8 mouse cellular contexts compared by ENCODE assay signal in genomic region chr10:11149742-11150125, GRCm38 (mm10). TPM values are rescaled to one million over a fixed set of nuclear protein-coding genes. Genes with fewer than 3 reads are reported as not detected.
DNase-seq lines count a peak whose midpoint lies in the region; ATAC-seq and TF ChIP-seq lines count a peak whose summit lies in the region.

No protein-coding gene starts in this region.

- no peaks in the 10 kb centered on the region for H3K27me3 ChIP-seq in kidney, postnatal 0 days (ENCODE audit: insufficient read depth, low read length)
- H3K27me3 ChIP-seq in forebrain, embryonic 14.5 days (replicated peaks; ENCODE audit: control insufficient read depth, insufficient read depth, low read length): no peaks in the 10 kb centered on the region
- no peaks in the 10 kb centered on the region for H3K27me3 ChIP-seq in liver, embryonic 13.5 days

- WGBS in kidney, postnatal 0 days: under 1% methylated on average over 20 of the region's 20 CpGs
- WGBS in forebrain, embryonic 14.5 days: under 1% methylated on average over 20 of the region's 20 CpGs
- WGBS in liver, embryonic 13.5 days (ENCODE audit: insufficient replicate concordance): under 1% methylated on average over 20 of the region's 20 CpGs

- ATAC-seq in kidney, postnatal 0 days (replicated peaks; ENCODE audit: low FRiP score, low read depth): no peak
- no peak for ATAC-seq in forebrain, embryonic 14.5 days
- no peak; the same call in 1 of the 2 replicates for ATAC-seq in liver, embryonic 13.5 days (ENCODE audit: low read depth)

- H3K9ac ChIP-seq in kidney, postnatal 0 days (ENCODE audit: low read depth, low read length): peak overlapping the region; percentile 85
- H3K9ac ChIP-seq in forebrain, embryonic 14.5 days (ENCODE audit: low read length): peak overlapping the region; percentile 91
- H3K9ac ChIP-seq in liver, embryonic 13.5 days: peak overlapping the region; percentile 89

- H3K9me3 ChIP-seq in kidney, postnatal 0 days (replicated peaks; ENCODE audit: low read length): no peaks in the 10 kb centered on the region
- H3K9me3 ChIP-seq in forebrain, embryonic 14.5 days (replicated peaks; ENCODE audit: control insufficient read depth, low read length): no peaks in the 10 kb centered on the region
- H3K9me3 ChIP-seq in liver, embryonic 13.5 days (replicated peaks): no peaks in the 10 kb centered on the region

- H3K4me3 ChIP-seq in kidney, postnatal 0 days (replicated peaks; ENCODE audit: low read depth, low read length): peak overlapping the region; percentile 73
- H3K4me3 ChIP-seq in forebrain, embryonic 14.5 days (ENCODE audit: low read depth, low read length): peak overlapping the region; percentile 84
- H3K4me3 ChIP-seq in liver, embryonic 13.5 days (replicated peaks): peak overlapping the region; percentile 91

- no peak for TF ChIP-seq CTCF in kidney, postnatal 0 days (IDR thresholded peaks at IDR 0.05; ENCODE audit: low read depth)

- H3K36me3 ChIP-seq in kidney, postnatal 0 days (ENCODE audit: insufficient read depth, low read length): peaks cover 14% of the 10 kb centered on the region; the same call in 1 of the 2 replicates
- H3K36me3 ChIP-seq in forebrain, embryonic 14.5 days (ENCODE audit: control insufficient read depth, insufficient read depth, low read length): peaks cover 18% of the 10 kb centered on the region
- H3K36me3 ChIP-seq in liver, embryonic 13.5 days: peaks cover 17% of the 10 kb centered on the region

- no peak for DNase-seq in kidney, postnatal 0 days (ENCODE audit: low spot score)
- DNase-seq in kidney, adult 9 months: no peak
- DNase-seq in adipocyte (ENCODE audit: low spot score): peak; percentile 64
- DNase-seq in forebrain, embryonic 14.5 days (ENCODE audit: low spot score): peak; percentile 49
- no peak for DNase-seq in liver, embryonic 13.5 days
- DNase-seq in Muller cell, postnatal 12 days (ENCODE audit: inconsistent ontology term): no peak
- DNase-seq in layer of hippocampus, adult 11-12 months (ENCODE audit: low spot score): no peak
- DNase-seq in spleen, postnatal 36 days (ENCODE audit: low spot score in 2 of 2): no peak

- peak overlapping the region; percentile 79 for H3K27ac ChIP-seq in kidney, postnatal 0 days
- H3K27ac ChIP-seq in forebrain, embryonic 14.5 days (ENCODE audit: low read depth, low read length): peak overlapping the region; percentile 60
- H3K27ac ChIP-seq in liver, embryonic 13.5 days: peak overlapping the region; percentile 70

- H3K4me1 ChIP-seq in kidney, postnatal 0 days (replicated peaks; ENCODE audit: insufficient read depth, low read length): peaks cover 11% of the 10 kb centered on the region; the same call in 1 of the 2 replicates
- peaks cover 15% of the 10 kb centered on the region for H3K4me1 ChIP-seq in forebrain, embryonic 14.5 days (ENCODE audit: control insufficient read depth, insufficient read depth, low read length)
- peaks cover 36% of the 10 kb centered on the region for H3K4me1 ChIP-seq in liver, embryonic 13.5 days (replicated peaks)

- peak overlapping the region; percentile 65 for H3K4me2 ChIP-seq in kidney, postnatal 0 days (ENCODE audit: low read length)
- peak overlapping the region; percentile 56 for H3K4me2 ChIP-seq in forebrain, embryonic 14.5 days (ENCODE audit: low read length)
- peak overlapping the region; percentile 90 for H3K4me2 ChIP-seq in liver, embryonic 13.5 days

RNA-seq across cellular contexts. Expression of gene Shprh, which starts 0.5 kb away (rescaled TPM):
- polyA plus RNA-seq in kidney, postnatal 0 days (2015; fragmentation: Nextera tagmentation; extraction: Ambion mirVana): 10.7 and 11.0 TPM in 2 replicates
- polyA plus RNA-seq in forebrain, embryonic 14.5 days (2014; fragmentation: Nextera tagmentation; extraction: Ambion mirVana): 24.5 and 31.9 TPM in 2 replicates
- polyA plus RNA-seq in liver, embryonic 13.5 days (2015; fragmentation: Nextera tagmentation; extraction: Ambion mirVana): 3.9 and 6.2 TPM in 2 replicates

Comparison
In these comparisons a context has a peak if more than half of its experiments do, and no peak if none do; other contexts are left out.
1. DNase-seq: peak in adipocyte (single experiment) and forebrain, embryonic 14.5 days (single experiment); none in kidney, postnatal 0 days (single experiment), kidney, adult 9 months (single experiment), liver, embryonic 13.5 days (single experiment), Muller cell, postnatal 12 days (single experiment), layer of hippocampus, adult 11-12 months (single experiment) and spleen, postnatal 36 days (0 of 2).
2. Peak in every context shown above with its lines, with median percentiles within 50 percentile points of each other: H3K27ac ChIP-seq, H3K4me2 ChIP-seq, H3K4me3 ChIP-seq and H3K9ac ChIP-seq.